Mouse (Mus musculus) ES-E14 (cell line): Measurements from ENCODE around the gene Pycard.
A peak's percentile ranks its signal among the peaks of the same experiment; 100 is the strongest.

Experiments
- HCFC1 ChIP-seq: IDR thresholded peaks from 2 replicates; pipeline ENCODE4 v1.6.1; 2012; ENCODE audit warnings: low read length, inconsistent platforms, borderline replicate concordance; ENCODE audit not compliant: insufficient read depth
- ZC3H11A ChIP-seq: IDR thresholded peaks from 2 replicates; pipeline ENCODE4 v1.6.1; 2012; ENCODE audit warnings: low read depth, mild to moderate bottlenecking, inconsistent platforms, low read length, borderline replicate concordance

GRCm38 (mm10) chr7:127991643-127992487 is 1.8 kb downstream of the Pycard start:
- 0 out of 2 replicates have a peak, but pooled peaks have one; percentile 26 for TF ChIP-seq HCFC1
- no peak for TF ChIP-seq ZC3H11A
